Mouse (Mus musculus): ENCODE results near the gene Herc4. TPM values are rescaled to one million over a fixed set of nuclear protein-coding genes. Genes with fewer than 3 reads are reported as not detected.
"Not testable (repeated sequence)": the region's sequence is repeated elsewhere in the genome, so short reads cannot be mapped to it uniquely, and the experiment has no call there.

Herc4 gene
- polyA plus RNA-seq, 1 experiment from 2014 or later: 39.7 TPM

DNA sequence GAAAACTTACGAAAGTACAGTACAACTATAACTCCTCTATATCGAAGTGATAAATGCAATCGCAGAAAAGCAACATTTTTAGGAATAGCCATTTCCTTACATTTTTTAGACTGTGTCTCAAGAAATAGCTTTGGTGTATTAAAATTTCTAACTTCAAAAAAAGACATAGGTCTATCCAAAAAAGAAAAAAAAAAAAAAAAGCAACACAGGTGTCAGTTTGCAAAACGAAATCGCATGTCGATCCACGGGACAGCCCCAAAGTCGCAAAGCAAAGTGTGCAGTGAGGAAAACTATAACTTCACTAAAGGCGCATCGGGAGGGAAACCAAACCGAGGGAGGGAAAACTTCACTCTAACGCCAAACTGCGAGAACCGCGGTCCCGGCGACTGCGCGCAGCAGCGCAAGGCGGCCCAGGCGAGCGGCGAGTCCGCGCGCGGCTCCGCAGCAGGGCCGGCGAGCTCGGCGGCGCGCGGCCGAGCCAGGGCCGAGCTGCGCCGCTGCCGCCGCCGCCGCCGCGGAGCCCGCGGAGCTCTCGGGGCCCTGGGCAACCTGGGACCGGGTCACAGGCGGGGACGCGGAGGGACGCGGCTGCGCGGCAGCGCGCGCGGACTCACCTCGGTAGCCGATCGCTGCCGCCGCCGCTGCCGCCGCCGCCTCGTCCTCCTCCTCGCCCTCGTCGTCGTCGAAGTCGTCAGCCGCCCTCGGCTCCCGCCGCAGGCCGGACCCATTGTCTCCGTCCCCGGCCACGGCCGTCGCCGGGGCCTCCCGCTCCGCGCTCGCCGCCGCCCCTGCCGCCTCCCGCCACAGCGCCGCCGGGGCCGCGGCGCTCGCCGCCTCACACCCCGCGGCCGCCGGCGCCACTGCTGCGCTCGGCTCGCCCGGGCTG lies 94.6 kb downstream of the Herc4 start:
- Histone ChIP-seq H3K4me3 (ENCODE audit: low read length) (peak overlapping the region; percentile 76), H3K27ac (ENCODE audit: low read length) (peak overlapping the region; percentile 93), H3K9me3 (ENCODE audit: low read length) (no peaks in the 10 kb centered on the region), H3K4me2 (replicated peaks; ENCODE audit: low read depth, low read length) (peak overlapping the region; percentile 89), H3K4me1 (ENCODE audit: insufficient read depth, low read length) (peaks cover 19% of the 10 kb centered on the region), H3K9ac (replicated peaks; ENCODE audit: low read length) (peak overlapping the region; percentile 98), H3K27me3 (ENCODE audit: insufficient read depth, low read length) (no peaks in the 10 kb centered on the region), H3K36me3 (ENCODE audit: insufficient read depth, low read length) (0 out of 2 replicates have a peak, but pooled peaks cover 7% of the 10 kb centered on the region)
- peak; percentile 82 for ATAC-seq (ENCODE audit: low FRiP score, low TSS enrichment)
- under 1% methylated on average over 56 of the region's 113 CpGs for WGBS

DNA sequence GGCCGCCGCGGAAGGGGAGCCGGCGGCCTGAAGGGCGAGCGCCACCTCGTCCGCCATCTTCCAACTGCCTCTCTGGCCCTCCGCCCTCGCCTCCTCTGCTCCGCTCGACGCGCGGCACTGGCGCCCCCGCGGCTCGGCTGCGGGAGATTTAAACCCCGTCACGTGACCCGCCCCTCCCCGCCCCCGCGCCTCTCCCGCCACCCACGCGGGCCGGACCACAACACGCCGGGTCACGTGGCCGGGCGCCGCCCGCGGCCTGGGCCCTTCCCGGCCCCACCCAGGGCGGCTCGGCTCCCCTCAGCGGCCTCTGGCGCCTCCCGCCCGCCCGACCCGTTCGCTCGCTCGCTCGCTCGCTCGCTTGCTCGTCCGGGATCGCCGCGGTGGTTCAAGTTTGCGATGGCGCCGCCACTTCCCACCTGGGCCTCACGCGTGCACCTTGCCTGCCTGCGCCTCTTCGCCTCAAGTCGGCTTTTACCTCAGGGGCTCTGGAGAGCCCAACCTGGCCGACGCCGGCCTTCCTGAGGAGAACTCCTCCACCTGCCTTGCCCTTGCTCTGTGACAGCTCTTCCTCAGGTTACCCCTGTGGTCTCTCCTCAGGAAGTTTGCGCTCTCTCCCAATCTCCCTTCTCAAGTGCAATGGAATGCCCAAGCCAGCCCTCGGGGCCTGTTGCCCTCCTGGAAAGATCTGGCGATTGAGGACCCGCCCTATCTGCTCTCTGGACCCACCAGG lies 95.5 kb downstream of the Herc4 start:
- H3K4me1 ChIP-seq (ENCODE audit: insufficient read depth, low read length): peaks cover 19% of the 10 kb centered on the region
- WGBS: under 1% methylated on average over 43 of the region's 74 CpGs
- H3K27me3 ChIP-seq (ENCODE audit: insufficient read depth, low read length): no peaks in the 10 kb centered on the region
- no peaks in the 10 kb centered on the region for H3K9me3 ChIP-seq (ENCODE audit: low read length)
- H3K4me3 ChIP-seq (ENCODE audit: low read length): peak overlapping the region; percentile 76
- H3K4me2 ChIP-seq (replicated peaks; ENCODE audit: low read depth, low read length): peak overlapping the region; percentile 89
- H3K9ac ChIP-seq (replicated peaks; ENCODE audit: low read length): peak overlapping the region; percentile 98
- H3K36me3 ChIP-seq (ENCODE audit: insufficient read depth, low read length): 0 out of 2 replicates have a peak, but pooled peaks cover 7% of the 10 kb centered on the region
- H3K27ac ChIP-seq (ENCODE audit: low read length): peak overlapping the region; percentile 93
- peak; percentile 97 for ATAC-seq (ENCODE audit: low FRiP score, low TSS enrichment)

DNA sequence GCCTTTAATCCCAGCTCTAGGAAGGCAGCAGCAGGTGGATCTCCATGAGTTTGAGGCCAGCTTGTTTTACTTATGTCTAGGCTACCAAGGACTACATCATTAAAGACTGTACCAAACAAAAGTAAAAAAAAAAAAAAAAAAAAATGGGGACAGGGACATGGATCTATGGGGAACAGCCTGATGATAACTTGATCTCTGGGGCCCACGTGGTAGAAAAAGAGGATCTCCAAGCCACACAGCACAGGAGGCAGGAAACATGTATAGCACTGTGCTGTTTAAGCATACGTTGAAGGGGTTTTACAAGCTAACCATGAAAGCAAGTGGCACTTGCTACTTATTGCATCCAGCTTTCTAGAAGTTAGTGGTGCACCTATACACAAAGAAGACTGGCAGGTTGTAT lies 97.7 kb downstream of the Herc4 start:
- Histone ChIP-seq H3K27me3 (ENCODE audit: insufficient read depth, low read length) (no peaks in the 10 kb centered on the region), H3K9me3 (ENCODE audit: low read length) (no peaks in the 10 kb centered on the region; the same call in 1 of the 2 replicates)
- 93% methylated on average over 2 of the region's 2 CpGs for WGBS

GRCm38 (mm10) chr10:63344751-63345150 lies 101.1 kb downstream of the Herc4 start:
- Histone ChIP-seq H3K27me3 (ENCODE audit: insufficient read depth, low read length) (no peaks in the 10 kb centered on the region), H3K9ac (replicated peaks; ENCODE audit: low read length) (no peak overlapping the region), H3K36me3 (ENCODE audit: insufficient read depth, low read length) (no peaks in the 10 kb centered on the region), H3K4me1 (ENCODE audit: insufficient read depth, low read length) (no peaks in the 10 kb centered on the region), H3K4me2 (replicated peaks; ENCODE audit: low read depth, low read length) (no peak overlapping the region), H3K27ac (ENCODE audit: low read length) (no peak overlapping the region), H3K4me3 (ENCODE audit: low read length) (no peak overlapping the region), H3K9me3 (ENCODE audit: low read length) (no peaks in the 10 kb centered on the region; the same call in 1 of the 2 replicates)
- 95% methylated on average over 3 of the region's 3 CpGs for WGBS
- no peak for ATAC-seq (ENCODE audit: low FRiP score, low TSS enrichment)

More for the DNA sequence above, 97.7 kb downstream of the Herc4 start:
- no peak overlapping the region for H3K27ac ChIP-seq (ENCODE audit: low read length)
- H3K4me3 ChIP-seq (ENCODE audit: low read length): no peak overlapping the region
- H3K4me2 ChIP-seq (replicated peaks; ENCODE audit: low read depth, low read length): no peak overlapping the region
- no peak for ATAC-seq (ENCODE audit: low FRiP score, low TSS enrichment)
- no peak overlapping the region for H3K9ac ChIP-seq (replicated peaks; ENCODE audit: low read length)
- peaks cover 18% of the 10 kb centered on the region for H3K4me1 ChIP-seq (ENCODE audit: insufficient read depth, low read length)
- no peaks in the 10 kb centered on the region for H3K36me3 ChIP-seq (ENCODE audit: insufficient read depth, low read length)

- H3K9ac ChIP-seq (replicated peaks; ENCODE audit: low read length): no peak overlapping the region
- 70% methylated on average over 3 of the region's 3 CpGs for WGBS
- no peak overlapping the region for H3K27ac ChIP-seq (ENCODE audit: low read length)
- no peak overlapping the region for H3K4me2 ChIP-seq (replicated peaks; ENCODE audit: low read depth, low read length)
- H3K36me3 ChIP-seq (ENCODE audit: insufficient read depth, low read length): no peaks in the 10 kb centered on the region
- H3K9me3 ChIP-seq (ENCODE audit: low read length): no peaks in the 10 kb centered on the region; the same call in 1 of the 2 replicates
- no peaks in the 10 kb centered on the region for H3K4me1 ChIP-seq (ENCODE audit: insufficient read depth, low read length)
- H3K27me3 ChIP-seq (ENCODE audit: insufficient read depth, low read length): no peaks in the 10 kb centered on the region
- peak; percentile 9; the same call in 1 of the 2 replicates for ATAC-seq (ENCODE audit: low FRiP score, low TSS enrichment)
- H3K4me3 ChIP-seq (ENCODE audit: low read length): no peak overlapping the region
These were observed 104.7 kb downstream of the Herc4 start for GRCm38 (mm10) chr10:63348291-63348690.

GRCm38 (mm10) chr10:63350666-63351065 lies 107.1 kb downstream of the Herc4 start:
- WGBS: 83% methylated on average over 7 of the region's 7 CpGs
- no peak overlapping the region for H3K27ac ChIP-seq (ENCODE audit: low read length)
- no peaks in the 10 kb centered on the region for H3K9me3 ChIP-seq (ENCODE audit: low read length)
- no peak overlapping the region for H3K9ac ChIP-seq (replicated peaks; ENCODE audit: low read length)
- no peaks in the 10 kb centered on the region for H3K36me3 ChIP-seq (ENCODE audit: insufficient read depth, low read length)
- ATAC-seq (ENCODE audit: low FRiP score, low TSS enrichment): no peak
- no peaks in the 10 kb centered on the region for H3K4me1 ChIP-seq (ENCODE audit: insufficient read depth, low read length)
- no peak overlapping the region for H3K4me2 ChIP-seq (replicated peaks; ENCODE audit: low read depth, low read length)
- H3K27me3 ChIP-seq (ENCODE audit: insufficient read depth, low read length): no peaks in the 10 kb centered on the region
- H3K4me3 ChIP-seq (ENCODE audit: low read length): no peak overlapping the region

DNA sequence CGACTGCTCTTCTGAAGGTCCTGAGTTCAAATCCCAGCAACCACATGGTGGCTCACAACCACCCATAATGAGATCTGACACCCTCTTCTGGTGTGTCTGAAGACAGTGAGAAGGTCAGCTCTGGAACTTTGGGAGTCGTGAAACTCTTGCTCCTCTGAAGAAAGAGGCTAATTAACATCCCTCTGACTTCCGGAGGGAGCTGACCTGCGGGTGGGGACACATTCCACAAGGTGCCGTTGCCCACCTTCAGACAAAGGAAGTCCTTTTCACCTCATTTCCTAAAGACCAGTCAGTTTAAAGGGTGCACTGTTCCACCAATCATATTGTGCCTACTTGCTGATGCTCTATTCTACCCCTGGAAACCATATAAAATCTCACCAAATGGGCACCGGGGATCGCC lies 107.5 kb downstream of the Herc4 start:
- H3K27ac ChIP-seq (ENCODE audit: low read length); H3K4me1 ChIP-seq (ENCODE audit: insufficient read depth, low read length); H3K27me3 ChIP-seq (ENCODE audit: insufficient read depth, low read length); H3K4me2 ChIP-seq (replicated peaks; ENCODE audit: low read depth, low read length); H3K36me3 ChIP-seq (ENCODE audit: insufficient read depth, low read length); H3K9me3 ChIP-seq (ENCODE audit: low read length); H3K9ac ChIP-seq (replicated peaks; ENCODE audit: low read length); ATAC-seq (ENCODE audit: low FRiP score, low TSS enrichment); H3K4me3 ChIP-seq (ENCODE audit: low read length): not testable (repeated sequence)
- 80% methylated on average over 7 of the region's 7 CpGs for WGBS

- no peak overlapping the region for H3K4me2 ChIP-seq (replicated peaks; ENCODE audit: low read depth, low read length)
- no peaks in the 10 kb centered on the region for H3K9me3 ChIP-seq (ENCODE audit: low read length)
- no peak for ATAC-seq (ENCODE audit: low FRiP score, low TSS enrichment)
- no peak overlapping the region for H3K27ac ChIP-seq (ENCODE audit: low read length)
- H3K27me3 ChIP-seq (ENCODE audit: insufficient read depth, low read length): no peaks in the 10 kb centered on the region
- H3K36me3 ChIP-seq (ENCODE audit: insufficient read depth, low read length): no peaks in the 10 kb centered on the region
- H3K4me1 ChIP-seq (ENCODE audit: insufficient read depth, low read length): no peaks in the 10 kb centered on the region
- 91% methylated on average over 5 of the region's 5 CpGs for WGBS
- no peak overlapping the region for H3K9ac ChIP-seq (replicated peaks; ENCODE audit: low read length)
- no peak overlapping the region for H3K4me3 ChIP-seq (ENCODE audit: low read length)
These were observed 108.5 kb downstream of the Herc4 start for GRCm38 (mm10) chr10:63352111-63352510.

GRCm38 (mm10) chr10:63360502-63360901 lies 116.9 kb downstream of the Herc4 start:
- Histone ChIP-seq H3K36me3 (ENCODE audit: insufficient read depth, low read length) (no peaks in the 10 kb centered on the region), H3K4me2 (replicated peaks; ENCODE audit: low read depth, low read length) (no peak overlapping the region), H3K9ac (replicated peaks; ENCODE audit: low read length) (no peak overlapping the region), H3K27ac (ENCODE audit: low read length) (no peak overlapping the region), H3K27me3 (ENCODE audit: insufficient read depth, low read length) (no peaks in the 10 kb centered on the region), H3K9me3 (ENCODE audit: low read length) (no peaks in the 10 kb centered on the region), H3K4me3 (ENCODE audit: low read length) (no peak overlapping the region), H3K4me1 (ENCODE audit: insufficient read depth, low read length) (no peaks in the 10 kb centered on the region)
- no peak for ATAC-seq (ENCODE audit: low FRiP score, low TSS enrichment)
- 59% methylated on average over 1 of the region's 1 CpGs for WGBS
